Comparison of ENCODE assay signal across 8 mouse cellular contexts in the genomic region with DNA sequence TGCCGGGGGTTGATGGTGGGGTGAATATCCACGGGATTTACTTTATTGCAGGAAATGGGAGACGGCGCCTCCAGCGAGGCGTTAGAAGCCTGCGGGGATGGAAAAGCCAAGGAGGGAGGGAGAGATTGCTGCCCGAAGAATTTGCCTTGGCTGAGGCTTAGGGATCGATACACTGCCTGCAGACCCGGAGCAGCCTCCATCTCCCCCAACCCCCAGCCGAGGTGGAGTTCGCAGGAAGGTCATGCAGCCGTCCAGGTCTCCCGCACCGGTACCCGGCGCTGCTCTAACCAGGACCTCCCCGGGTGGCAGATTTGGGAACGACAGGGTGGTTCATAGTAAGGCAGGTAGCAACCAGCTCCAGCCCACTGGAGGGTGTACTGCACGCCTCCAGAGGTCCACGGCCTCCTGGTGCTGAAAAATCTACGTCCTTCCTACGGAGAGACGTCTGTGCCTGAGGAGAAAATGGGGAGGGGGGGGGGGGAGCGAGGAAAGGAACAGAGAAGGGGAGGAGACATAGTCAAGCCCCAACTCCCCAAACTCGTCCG. TPM values are rescaled to one million over a fixed set of nuclear protein-coding genes. Genes with fewer than 3 reads are reported as not detected.
DNase-seq lines count a peak whose midpoint lies in the region; ATAC-seq lines count a peak whose summit lies in the region.

No protein-coding gene starts in this region.

- DNase-seq in heart, adult 18-20 months, result peak; percentile 36 to 46
- no peak for DNase-seq in heart, adult 8-10 months (ENCODE audit: low spot score)
- DNase-seq in cerebellum, adult 11 months, result peak; percentile 60
- peak; percentile 40 to 49 for DNase-seq in left cerebral cortex, postnatal 14 days (ENCODE audit: low spot score in 2 of 2)
- peak; percentile 80 for DNase-seq in mesoderm, embryonic 11.5 days (ENCODE audit: low read depth, low spot score)
- DNase-seq in spleen, postnatal 10 days (ENCODE audit: low spot score in 2 of 2), result peak; percentile 38 to 68

- H3K4me2 ChIP-seq in forebrain, embryonic 16.5 days (ENCODE audit: low read length), result peak overlapping the region; percentile 95
- peak overlapping the region; percentile 90 for H3K4me2 ChIP-seq in hindbrain, embryonic 13.5 days

- H3K27me3 ChIP-seq in forebrain, embryonic 16.5 days (replicated peaks; ENCODE audit: control insufficient read depth, insufficient read depth, low read length), result no peaks in the 10 kb centered on the region
- H3K27me3 ChIP-seq in hindbrain, embryonic 13.5 days, result 0 out of 2 replicates have a peak, but pooled peaks cover 5% of the 10 kb centered on the region

- peak overlapping the region; percentile 99 for H3K4me3 ChIP-seq in forebrain, embryonic 16.5 days (replicated peaks; ENCODE audit: low read length)
- H3K4me3 ChIP-seq in hindbrain, embryonic 13.5 days, result peak overlapping the region; percentile 97

- peaks cover 24% of the 10 kb centered on the region for H3K4me1 ChIP-seq in forebrain, embryonic 16.5 days (replicated peaks; ENCODE audit: control insufficient read depth, insufficient read depth, low read length)
- H3K4me1 ChIP-seq in hindbrain, embryonic 13.5 days (replicated peaks), result peaks cover 33% of the 10 kb centered on the region

- intact Hi-C loops in left cerebral cortex, postnatal 14 days (cut with DNase I), result loop anchor here (5.0 kb wide), 2 partner anchors 40 to 45 kb away; partner anchors contain the start of gene Atp5l

- peak; percentile 44 for ATAC-seq in forebrain, embryonic 16.5 days
- ATAC-seq in hindbrain, embryonic 13.5 days (ENCODE audit: low FRiP score), result peak; percentile 73

- under 1% methylated on average over 26 of the region's 27 CpGs for WGBS in forebrain, embryonic 16.5 days
- under 1% methylated on average over 26 of the region's 27 CpGs for WGBS in hindbrain, embryonic 13.5 days

- no peaks in the 10 kb centered on the region for H3K36me3 ChIP-seq in forebrain, embryonic 16.5 days (ENCODE audit: control insufficient read depth, insufficient read depth)
- H3K36me3 ChIP-seq in hindbrain, embryonic 13.5 days, result 0 out of 2 replicates have a peak, but pooled peaks cover under 1% of the 10 kb centered on the region

- H3K9me3 ChIP-seq in forebrain, embryonic 16.5 days (ENCODE audit: control insufficient read depth, low read length), result no peaks in the 10 kb centered on the region
- H3K9me3 ChIP-seq in hindbrain, embryonic 13.5 days, result no peaks in the 10 kb centered on the region

- H3K9ac ChIP-seq in forebrain, embryonic 16.5 days (replicated peaks; ENCODE audit: low read depth, low read length), result peak overlapping the region; percentile 97
- peak overlapping the region; percentile 99 for H3K9ac ChIP-seq in hindbrain, embryonic 13.5 days

- H3K27ac ChIP-seq in forebrain, embryonic 16.5 days (ENCODE audit: low read length), result peak overlapping the region; percentile 100
- peak overlapping the region; percentile 100 for H3K27ac ChIP-seq in hindbrain, embryonic 13.5 days

RNA-seq across cellular contexts. Expression of gene Kmt2a, which starts 1.4 kb away (rescaled TPM):
- total RNA-seq in heart, adult 18-20 months (2021), result 10 to 100 TPM; 24.9 to 28.1 TPM
- total RNA-seq in heart, adult 8-10 months (2022), result 10 to 100 TPM; 22.2 to 33.6 (median 29.8) TPM
- polyA plus RNA-seq in forebrain, embryonic 16.5 days (2015; fragmentation: Nextera tagmentation; extraction: Ambion mirVana), result 22.2 and 24.3 TPM in 2 replicates
- 15.8 and 20.6 TPM in 2 replicates for polyA plus RNA-seq in hindbrain, embryonic 13.5 days (2015; fragmentation: Nextera tagmentation; extraction: Ambion mirVana)
- total RNA-seq in left cerebral cortex, postnatal 14 days (2021), result 10 to 100 TPM; 44.2 to 54.4 TPM

RNA-seq across cellular contexts. Expression of gene Atp5l, which starts 38.0 kb away (rescaled TPM):
- total RNA-seq in heart, adult 18-20 months (2021), result 1,000 to 10,000 TPM; 1,708 to 2,082 TPM
- total RNA-seq in heart, adult 8-10 months (2022), result 1,000 to 10,000 TPM; 1,427 to 1,918 (median 1,690) TPM
- 638 and 661 TPM in 2 replicates for polyA plus RNA-seq in forebrain, embryonic 16.5 days (2015; fragmentation: Nextera tagmentation; extraction: Ambion mirVana)
- 795 and 863 TPM in 2 replicates for polyA plus RNA-seq in hindbrain, embryonic 13.5 days (2015; fragmentation: Nextera tagmentation; extraction: Ambion mirVana)
- total RNA-seq in left cerebral cortex, postnatal 14 days (2021), result 100 to 1,000 TPM; 372 to 384 TPM
